Mouse (Mus musculus) ES-Bruce4 (cell line): ENCODE measurements around the gene Eif4a1. TPM values are rescaled to one million over a fixed set of nuclear protein-coding genes. Genes with fewer than 3 reads are reported as not detected.

Experiments used
- H3K27ac ChIP-seq: 2 replicates; pipeline ENCODE4 v1.5.1; 2012; ENCODE audit warnings: low read length, inconsistent platforms; ENCODE audit not compliant: insufficient read depth
- H3K27me3 ChIP-seq: 2 replicates; pipeline ENCODE4 v1.6.1; 2012; ENCODE audit warnings: mild to moderate bottlenecking, low read length, inconsistent platforms; ENCODE audit not compliant: control insufficient read depth, poor library complexity, insufficient read depth, severe bottlenecking
- H3K36me3 ChIP-seq: 2 replicates; pipeline ENCODE4 v1.6.1; 2012; ENCODE audit warnings: inconsistent platforms, mild to moderate bottlenecking, low read length, moderate library complexity; ENCODE audit not compliant: control insufficient read depth, poor library complexity, insufficient read depth, severe bottlenecking
- H3K4me1 ChIP-seq: one replicate; pipeline ENCODE4 v1.8.1; 2011; ENCODE audit warnings: low read length; ENCODE audit not compliant: control insufficient read depth, insufficient read depth
- H3K4me3 ChIP-seq: 2 replicates; pipeline ENCODE4 v1.5.1; 2011; ENCODE audit warnings: low read depth, mild to moderate bottlenecking, low read length
- H3K9ac ChIP-seq: 2 replicates; pipeline ENCODE4 v1.6.1; 2012; ENCODE audit warnings: low read depth, mild to moderate bottlenecking, inconsistent platforms; ENCODE audit not compliant: poor library complexity, severe bottlenecking
- H3K9me3 ChIP-seq: replicated peaks from 2 replicates; pipeline ENCODE4 v1.6.1; 2012; ENCODE audit warnings: mild to moderate bottlenecking, low read length, inconsistent platforms; ENCODE audit not compliant: control insufficient read depth, poor library complexity, insufficient read depth, severe bottlenecking
- CTCF ChIP-seq: IDR thresholded peaks from one replicate; pipeline ENCODE4 v1.8.1; 2011; ENCODE audit warnings: low read depth, low read length
- EP300 ChIP-seq: IDR thresholded peaks from 2 replicates; pipeline ENCODE4 v1.6.1; 2011; ENCODE audit warnings: low read depth, low read length; ENCODE audit not compliant: insufficient read depth
- POLR2A ChIP-seq: IDR thresholded peaks from one replicate; pipeline ENCODE4 v1.8.1; 2011; ENCODE audit warnings: low read length; ENCODE audit not compliant: insufficient read depth
- polyA plus RNA-seq: library from polyadenylated mRNA; stranded (reverse); fragments of >200 nt; gene quantifications from 2 replicates; pipeline ENCODE4 v1.2.4, GENCODE M21; 2011; ENCODE audit warnings: low read depth; ENCODE audit not compliant: missing spikeins, insufficient read depth, insufficient read length

The Eif4a1 gene
- polyA plus RNA-seq, 1 experiment, result 1,464 TPM

- peak within 1 kb of the TSS; percentile 56 for H3K4me3 ChIP-seq
- no peak for TF ChIP-seq POLR2A
- 0 out of 2 replicates have a peak, but pooled peaks have one; percentile 3 for TF ChIP-seq EP300
- TF ChIP-seq CTCF, result no peak
- no peaks in the 10 kb centered on the region for H3K27me3 ChIP-seq
- no peaks in the 10 kb centered on the region for H3K9me3 ChIP-seq
- H3K9ac ChIP-seq, result peak within 1 kb of the TSS; percentile 63
- H3K4me1 ChIP-seq, result peaks cover 5% of the 10 kb centered on the region
- H3K36me3 ChIP-seq, result no peaks in the 10 kb centered on the region
- peak within 1 kb of the TSS; percentile 16; the same call in 1 of the 2 replicates for H3K27ac ChIP-seq
Measured at GRCm38 (mm10) chr11:69695361-69696181, 23.3 kb upstream of the Eif4a1 start, which contains the start of the genes Tnfsf12 and Tnfsfm13. Gene Tnfsf12, minus strand, starts transcription at chr11:69695849. Gene Tnfsfm13, minus strand, starts transcription at chr11:69696098.

DNA sequence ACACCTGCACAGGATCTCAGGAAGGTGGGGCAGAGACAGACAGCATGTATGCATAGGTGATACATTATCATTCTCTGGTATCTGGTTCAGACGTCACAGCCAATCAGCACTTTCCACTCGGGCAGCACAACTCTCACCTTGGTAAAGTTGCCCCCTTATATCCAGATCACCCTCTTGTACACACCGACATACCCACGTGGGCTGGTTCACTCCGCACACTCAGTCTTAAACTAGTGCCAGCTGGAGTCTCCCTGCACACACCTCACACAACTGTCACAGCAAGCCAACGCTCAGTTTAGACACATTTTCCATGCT lies 22.8 kb upstream of the Eif4a1 start:
- Histone ChIP-seq H3K4me1 (peaks cover 5% of the 10 kb centered on the region), H3K9ac (peak overlapping the region; percentile 63), H3K27ac (0 out of 2 replicates have a peak overlapping the region, but pooled peaks have one; percentile 10), H3K27me3 (no peaks in the 10 kb centered on the region), H3K36me3 (no peaks in the 10 kb centered on the region), H3K4me3 (peak overlapping the region; percentile 56), H3K9me3 (no peaks in the 10 kb centered on the region)
- TF ChIP-seq EP300 (no peak), CTCF (no peak), POLR2A (no peak)

DNA sequence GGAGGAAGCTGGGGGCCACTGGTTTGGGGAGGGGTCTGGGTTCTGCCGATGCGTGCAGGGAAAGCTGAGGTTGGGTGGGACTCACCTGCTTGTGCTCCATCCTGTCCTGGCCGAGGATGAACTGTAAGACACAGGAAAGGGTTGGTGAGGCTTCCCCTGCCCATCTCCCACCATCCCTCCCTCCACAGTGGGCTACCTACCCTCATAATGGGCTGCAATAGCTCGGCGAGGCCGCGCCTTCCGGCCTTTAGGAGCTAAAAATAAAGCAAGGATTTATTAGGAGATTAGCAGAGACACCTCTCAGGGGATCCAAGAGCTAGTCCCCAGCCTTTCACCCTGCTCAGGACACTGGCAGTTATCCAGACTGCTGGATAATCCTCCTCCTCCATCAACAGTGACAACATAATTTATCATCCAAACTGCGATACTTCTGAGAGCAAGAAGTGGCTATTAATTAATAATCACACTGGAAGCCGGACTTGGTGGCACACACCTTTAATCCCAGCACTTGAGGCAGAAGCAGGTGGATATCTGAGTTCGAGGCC lies 21.3 kb upstream of the Eif4a1 start:
- Histone ChIP-seq H3K4me1 (peaks cover 3% of the 10 kb centered on the region), H3K9me3 (no peaks in the 10 kb centered on the region), H3K27me3 (no peaks in the 10 kb centered on the region), H3K27ac (no peak overlapping the region), H3K9ac (no peak overlapping the region), H3K4me3 (no peak overlapping the region), H3K36me3 (no peaks in the 10 kb centered on the region)
- TF ChIP-seq POLR2A, result no peak
- TF ChIP-seq CTCF, result no peak
- TF ChIP-seq EP300, result no peak

DNA sequence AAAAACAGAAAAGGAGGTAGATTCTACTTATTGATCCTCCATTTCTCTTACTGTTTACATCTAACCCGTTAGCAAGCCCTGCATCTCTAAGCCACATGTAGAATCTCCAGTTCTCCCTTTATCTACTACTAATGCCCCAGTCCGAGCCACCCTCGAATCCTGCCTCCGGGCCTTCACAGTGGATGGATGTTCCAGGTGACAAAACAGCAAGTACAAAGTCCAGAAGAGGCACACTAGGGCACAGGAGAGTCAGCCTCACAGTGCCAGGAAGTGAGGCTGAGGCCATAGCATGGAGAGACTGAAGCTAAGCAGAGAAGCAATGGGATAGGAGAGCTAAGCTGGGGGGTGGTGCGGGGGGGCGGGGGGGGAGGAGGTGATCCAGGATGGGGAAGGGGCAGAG lies 20.6 kb upstream of the Eif4a1 start:
- no peaks in the 10 kb centered on the region for H3K27me3 ChIP-seq

DNA sequence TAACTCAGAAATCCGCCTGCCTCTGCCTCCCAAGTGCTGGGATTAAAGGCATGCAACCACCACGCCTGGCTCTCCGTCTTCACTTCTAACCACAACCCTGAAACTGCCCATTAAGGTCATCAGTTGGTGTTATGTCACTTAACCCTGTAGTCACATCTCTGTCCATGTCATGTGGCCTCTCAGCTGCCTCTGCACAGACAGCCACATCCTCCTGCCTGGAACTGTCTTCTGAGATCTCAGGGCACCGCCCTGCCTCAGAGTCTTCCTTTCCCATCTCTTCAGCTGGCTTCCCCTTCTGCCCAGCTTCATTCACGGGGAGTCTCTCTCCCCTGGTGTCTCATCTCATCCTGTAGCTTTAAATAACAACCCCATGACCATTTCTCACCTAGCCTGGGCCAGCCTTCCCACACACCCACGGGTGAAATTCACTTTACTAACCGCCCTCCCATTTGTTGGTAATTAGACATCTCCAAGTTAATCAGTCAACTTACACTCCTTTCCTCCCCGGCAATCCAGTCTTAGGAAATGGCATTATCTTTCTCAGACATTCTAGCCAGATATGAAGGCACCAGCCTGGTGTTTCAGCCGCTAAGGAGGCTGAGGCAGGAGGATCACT lies 20.1 kb upstream of the Eif4a1 start:
- no peak overlapping the region for H3K9ac ChIP-seq
- H3K9me3 ChIP-seq, result no peaks in the 10 kb centered on the region
- no peak overlapping the region for H3K4me3 ChIP-seq
- no peaks in the 10 kb centered on the region for H3K27me3 ChIP-seq
- H3K4me1 ChIP-seq, result peaks cover 3% of the 10 kb centered on the region
- no peaks in the 10 kb centered on the region for H3K36me3 ChIP-seq
- TF ChIP-seq CTCF (no peak), POLR2A (no peak), EP300 (no peak)
- H3K27ac ChIP-seq, result 0 out of 2 replicates have a peak overlapping the region, but pooled peaks have one; percentile 12

More for the DNA sequence above, 20.6 kb upstream of the Eif4a1 start:
- Histone ChIP-seq H3K36me3 (no peaks in the 10 kb centered on the region), H3K27ac (0 out of 2 replicates have a peak overlapping the region, but pooled peaks have one; percentile 12), H3K4me1 (peaks cover 3% of the 10 kb centered on the region), H3K9me3 (no peaks in the 10 kb centered on the region), H3K4me3 (no peak overlapping the region), H3K9ac (no peak overlapping the region)
- TF ChIP-seq EP300 (no peak), POLR2A (no peak), CTCF (no peak)

GRCm38 (mm10) chr11:69689891-69690290 lies 17.7 kb upstream of the Eif4a1 start:
- no peaks in the 10 kb centered on the region for H3K9me3 ChIP-seq
- H3K9ac ChIP-seq, result peak overlapping the region; percentile 7; the same call in 1 of the 2 replicates
- no peak overlapping the region for H3K4me3 ChIP-seq
- no peaks in the 10 kb centered on the region for H3K36me3 ChIP-seq
- H3K4me1 ChIP-seq, result peaks cover 3% of the 10 kb centered on the region
- TF ChIP-seq EP300 (peak; percentile 92), CTCF (no peak)
- H3K27ac ChIP-seq, result peak overlapping the region; percentile 91
- no peaks in the 10 kb centered on the region for H3K27me3 ChIP-seq
